Comparison of ENCODE assay signal across 22 mouse cellular contexts in the genomic region with DNA sequence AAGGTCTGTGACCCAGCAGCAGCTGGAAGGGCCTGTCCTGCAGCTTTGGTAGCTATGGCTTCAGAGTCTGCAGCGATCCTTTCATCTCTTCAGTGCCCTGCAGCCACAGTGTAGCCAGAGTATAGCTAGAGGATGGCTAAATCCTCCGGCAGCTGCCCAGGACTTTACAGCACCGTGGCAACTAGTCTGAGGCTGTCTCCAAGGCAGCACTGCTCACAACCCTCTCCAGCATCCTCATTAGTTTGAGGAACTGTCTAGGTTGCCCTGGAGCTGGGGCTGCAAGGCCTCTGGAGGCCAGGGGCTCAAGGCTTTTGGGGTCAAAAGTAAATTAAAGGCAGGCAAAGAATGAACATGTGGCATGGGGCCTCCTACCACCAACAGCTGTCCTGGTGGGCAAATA. TPM values are rescaled to one million over a fixed set of nuclear protein-coding genes. Genes with fewer than 3 reads are reported as not detected.
DNase-seq lines count a peak whose midpoint lies in the region; ATAC-seq and TF ChIP-seq lines count a peak whose summit lies in the region.
"Had no signal": no experiment of that assay in that cellular context is flagged by ENCODE, and none has a peak within 500 bp of the region (broad histone marks: within the 10 kb centered on the region; RNA-seq: fewer than 3 reads in every experiment).

No protein-coding gene starts in this region.

- no peak overlapping the region for H3K4me3 ChIP-seq in midbrain, embryonic 11.5 days (ENCODE audit: low read depth, low read length)
- H3K4me3 ChIP-seq in midbrain, embryonic 15.5 days: no peak overlapping the region
- no peak overlapping the region for H3K4me3 ChIP-seq in limb, embryonic 12.5 days (replicated peaks)
- no peak overlapping the region for H3K4me3 ChIP-seq in midbrain, postnatal 0 days (ENCODE audit: low read depth, low read length)
- H3K4me3 ChIP-seq: forebrain, embryonic 13.5 days; heart, adult 2 months; heart, embryonic 13.5 days; limb, embryonic 15.5 days had no signal

- no peaks in the 10 kb centered on the region for H3K9me3 ChIP-seq in midbrain, embryonic 11.5 days (ENCODE audit: control insufficient read depth, low read length)
- H3K9me3 ChIP-seq in midbrain, embryonic 15.5 days: no peaks in the 10 kb centered on the region
- no peaks in the 10 kb centered on the region for H3K9me3 ChIP-seq in limb, embryonic 12.5 days
- H3K9me3 ChIP-seq in midbrain, postnatal 0 days (ENCODE audit: low read length): no peaks in the 10 kb centered on the region
- H3K9me3 ChIP-seq: forebrain, embryonic 13.5 days; heart, embryonic 13.5 days; limb, embryonic 15.5 days had no signal

- WGBS in midbrain, embryonic 11.5 days: 36% methylated on average over 3 of the region's 3 CpGs
- WGBS in midbrain, embryonic 15.5 days: 34% methylated on average over 3 of the region's 3 CpGs
- 33% methylated on average over 3 of the region's 3 CpGs for WGBS in limb, embryonic 12.5 days
- WGBS in midbrain, postnatal 0 days: 32% methylated on average over 3 of the region's 3 CpGs

- H3K4me2 ChIP-seq in midbrain, embryonic 11.5 days: no peak overlapping the region
- no peak overlapping the region for H3K4me2 ChIP-seq in midbrain, embryonic 15.5 days
- no peak overlapping the region for H3K4me2 ChIP-seq in limb, embryonic 12.5 days
- no peak overlapping the region for H3K4me2 ChIP-seq in midbrain, postnatal 0 days (ENCODE audit: low read depth, low read length, poor library complexity, severe bottlenecking)
- H3K4me2 ChIP-seq: forebrain, embryonic 13.5 days; heart, embryonic 13.5 days; limb, embryonic 15.5 days; lung, embryonic 14.5 days had no signal

- TF ChIP-seq CTCF in midbrain, postnatal 0 days (IDR thresholded peaks at IDR 0.05): no peak

- no peaks in the 10 kb centered on the region for H3K27me3 ChIP-seq in midbrain, embryonic 11.5 days (ENCODE audit: control insufficient read depth, insufficient read depth, low read length)
- no peaks in the 10 kb centered on the region for H3K27me3 ChIP-seq in midbrain, embryonic 15.5 days (replicated peaks)
- H3K27me3 ChIP-seq in limb, embryonic 12.5 days: no peaks in the 10 kb centered on the region
- no peaks in the 10 kb centered on the region for H3K27me3 ChIP-seq in midbrain, postnatal 0 days (ENCODE audit: insufficient read depth, low read length)
- H3K27me3 ChIP-seq: forebrain, embryonic 13.5 days; heart, embryonic 13.5 days; limb, embryonic 15.5 days had no signal

- peak; percentile 61; the same call in 1 of the 2 replicates for ATAC-seq in midbrain, embryonic 11.5 days (ENCODE audit: low FRiP score)
- ATAC-seq in midbrain, embryonic 15.5 days (replicated peaks): no peak
- ATAC-seq in limb, embryonic 12.5 days (ENCODE audit: insufficient number of reproducible peaks, insufficient read depth, low FRiP score, low TSS enrichment, low read depth): no peak
- no peak for ATAC-seq in midbrain, postnatal 0 days (ENCODE audit: low FRiP score)
- ATAC-seq: forebrain, embryonic 13.5 days; intestine, postnatal 0 days had no signal

- H3K9ac ChIP-seq in midbrain, embryonic 11.5 days (ENCODE audit: low read length): no peak overlapping the region
- no peak overlapping the region for H3K9ac ChIP-seq in midbrain, embryonic 15.5 days
- no peak overlapping the region; the same call in 1 of the 2 replicates for H3K9ac ChIP-seq in limb, embryonic 12.5 days (replicated peaks)
- H3K9ac ChIP-seq in midbrain, postnatal 0 days (replicated peaks; ENCODE audit: low read length, poor library complexity, severe bottlenecking): no peak overlapping the region
- H3K9ac ChIP-seq: forebrain, embryonic 13.5 days; heart, embryonic 13.5 days; limb, embryonic 15.5 days; liver, embryonic 14.5 days; lung, embryonic 14.5 days had no signal

- H3K36me3 ChIP-seq in midbrain, embryonic 11.5 days (ENCODE audit: control insufficient read depth, insufficient read depth, low read length): no peaks in the 10 kb centered on the region
- H3K36me3 ChIP-seq in midbrain, embryonic 15.5 days (replicated peaks): no peaks in the 10 kb centered on the region
- H3K36me3 ChIP-seq in limb, embryonic 12.5 days: no peaks in the 10 kb centered on the region
- H3K36me3 ChIP-seq in midbrain, postnatal 0 days (ENCODE audit: insufficient read depth, low read length): no peaks in the 10 kb centered on the region
- H3K36me3 ChIP-seq: heart, embryonic 13.5 days; limb, embryonic 15.5 days had no signal

- peak; percentile 29 for DNase-seq in embryo, embryonic 10 days (ENCODE audit: low spot score)
- DNase-seq in embryo, embryonic 9.5 days (ENCODE audit: extremely low spot score): no peak
- no peak for DNase-seq in midbrain, embryonic 11.5 days (ENCODE audit: low spot score, missing footprints)
- peak; percentile 4 for DNase-seq in midbrain, postnatal 0 days (ENCODE audit: low spot score)
- DNase-seq in lung, postnatal 36 days: no peak
- no peak for DNase-seq in urinary bladder, postnatal 36 days (ENCODE audit: low spot score in 2 of 2)
- DNase-seq: adrenal gland, postnatal 14 days; cerebellum, adult 9-10 months; heart, adult 2 months; heart, postnatal 14 days; kidney, postnatal 25 days; layer of hippocampus, postnatal 36 days; lung, embryonic 14.5 days; thymus, adult 18-20 months; thymus, postnatal 4 days had no signal

- H3K4me1 ChIP-seq in midbrain, embryonic 11.5 days (ENCODE audit: control insufficient read depth, insufficient read depth, low read length): no peaks in the 10 kb centered on the region; the same call in 1 of the 2 replicates
- H3K4me1 ChIP-seq in midbrain, embryonic 15.5 days: no peaks in the 10 kb centered on the region
- peaks cover 27% of the 10 kb centered on the region for H3K4me1 ChIP-seq in limb, embryonic 12.5 days (replicated peaks)
- H3K4me1 ChIP-seq in midbrain, postnatal 0 days (ENCODE audit: insufficient read depth, low read length): no peaks in the 10 kb centered on the region
- H3K4me1 ChIP-seq: forebrain, embryonic 13.5 days had no signal

- no peak overlapping the region for H3K27ac ChIP-seq in midbrain, embryonic 11.5 days (ENCODE audit: low read depth, low read length)
- H3K27ac ChIP-seq in midbrain, embryonic 15.5 days: no peak overlapping the region
- peak overlapping the region; percentile 23; the same call in 1 of the 2 replicates for H3K27ac ChIP-seq in limb, embryonic 12.5 days
- no peak overlapping the region for H3K27ac ChIP-seq in midbrain, postnatal 0 days (ENCODE audit: low read depth, low read length)
- H3K27ac ChIP-seq: forebrain, embryonic 13.5 days; heart, adult 2 months; heart, embryonic 13.5 days; limb, embryonic 15.5 days; liver, embryonic 14.5 days had no signal

RNA-seq across cellular contexts. Expression of a gene that starts 37.3 kb away (rescaled TPM):
- 10.5 and 10.7 TPM in 2 replicates for polyA plus RNA-seq in midbrain, embryonic 11.5 days (2014; fragmentation: Nextera tagmentation; extraction: Ambion mirVana)
- polyA plus RNA-seq in midbrain, embryonic 15.5 days (2015; fragmentation: Nextera tagmentation; extraction: Ambion mirVana): 14.1 and 16.7 TPM in 2 replicates
- polyA plus RNA-seq in limb, embryonic 12.5 days (2016; fragmentation: Nextera tagmentation; extraction: Ambion mirVana): 7.5 and 9.2 TPM in 2 replicates
- total RNA-seq in midbrain, postnatal 0 days (2014; rRNA removed): 10.2 and 15.8 TPM in 2 replicates
- polyA plus RNA-seq in midbrain, postnatal 0 days (2015; fragmentation: Nextera tagmentation; extraction: Ambion mirVana): 12.5 and 15.4 TPM in 2 replicates

Comparison
In these comparisons a context has a peak if more than half of its experiments do, and no peak if none do; other contexts are left out.
1. DNase-seq: peak in embryo, embryonic 10 days (single experiment) and midbrain, postnatal 0 days (single experiment); none in embryo, embryonic 9.5 days (single experiment), midbrain, embryonic 11.5 days (single experiment), lung, postnatal 36 days (single experiment) and urinary bladder, postnatal 36 days (0 of 2).